Mouse (Mus musculus) A20 (cell line): ENCODE measurements at regions not wholly inside any gene's neighbourhood (a gene's known extent, or its start where the extent isn't known, plus 50 kb on each side); places are given as distances from the start of the nearest gene placed in this dataset.

Experiments used
- DNase-seq: peaks from one replicate; pipeline ENCODE4 v3.0.0-alpha.2; 2011; ENCODE audit warnings: low read depth, low spot score

DNA sequence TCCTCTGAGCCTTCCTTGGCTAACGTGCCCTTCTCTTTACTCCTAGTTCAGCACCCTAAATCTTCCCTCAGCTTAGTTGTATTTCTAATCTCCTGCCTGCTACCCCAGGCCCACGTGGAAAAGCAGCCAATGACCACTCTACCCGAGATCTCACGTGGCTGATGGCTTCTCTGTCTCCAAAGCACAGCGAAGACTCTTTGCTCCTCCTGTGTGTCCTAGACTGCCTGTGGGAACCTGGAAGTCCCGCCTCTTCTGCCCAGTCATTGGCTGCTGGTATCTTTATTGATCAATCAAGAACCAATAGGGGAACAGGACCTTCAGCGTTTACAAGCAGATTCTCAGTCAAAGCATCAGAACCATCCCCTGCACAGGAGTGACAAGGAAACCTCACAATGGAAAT is 54.8 kb downstream of the Gm19935 start:
- no peak for DNase-seq

DNA sequence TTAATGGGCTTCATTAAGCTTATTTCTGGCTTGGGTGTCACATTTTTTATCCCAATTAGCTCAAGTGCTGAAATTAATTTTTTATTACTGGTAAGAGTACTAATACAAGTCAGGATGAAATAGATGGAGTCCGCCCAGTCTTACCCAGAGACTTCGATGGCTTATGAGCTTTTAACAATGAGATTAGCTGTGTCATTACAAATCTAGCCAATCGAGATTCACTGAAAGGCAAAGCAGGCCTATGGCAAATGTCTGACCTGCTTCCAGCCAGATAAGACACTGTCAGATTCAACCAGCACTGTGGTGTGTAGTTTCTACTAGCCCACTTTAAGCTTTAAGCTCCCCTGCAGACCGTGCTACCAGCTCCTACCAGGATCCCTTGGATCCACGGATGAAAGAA is 55.2 kb downstream of the Gm19935 start:
- DNase-seq, result no peak

DNA sequence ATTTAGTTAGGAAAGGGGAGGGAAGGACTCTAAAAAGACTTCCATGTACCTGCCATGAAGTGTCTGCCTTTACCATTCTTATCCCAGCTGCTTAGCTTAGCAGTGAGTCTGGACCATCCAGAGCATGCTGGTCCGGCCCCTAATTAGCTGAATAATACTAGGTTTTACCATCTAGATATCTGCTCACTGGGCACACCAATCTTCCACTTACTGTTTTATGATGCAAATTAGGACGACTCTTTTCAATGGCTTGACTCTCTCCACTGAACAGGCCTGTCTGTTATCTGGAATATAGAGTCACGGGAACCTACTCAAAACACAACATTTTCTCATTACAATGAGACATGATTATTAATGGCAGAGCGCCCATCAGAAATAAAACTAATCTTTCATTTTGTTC is 55.7 kb downstream of the Gm19935 start:
- no peak for DNase-seq

DNA sequence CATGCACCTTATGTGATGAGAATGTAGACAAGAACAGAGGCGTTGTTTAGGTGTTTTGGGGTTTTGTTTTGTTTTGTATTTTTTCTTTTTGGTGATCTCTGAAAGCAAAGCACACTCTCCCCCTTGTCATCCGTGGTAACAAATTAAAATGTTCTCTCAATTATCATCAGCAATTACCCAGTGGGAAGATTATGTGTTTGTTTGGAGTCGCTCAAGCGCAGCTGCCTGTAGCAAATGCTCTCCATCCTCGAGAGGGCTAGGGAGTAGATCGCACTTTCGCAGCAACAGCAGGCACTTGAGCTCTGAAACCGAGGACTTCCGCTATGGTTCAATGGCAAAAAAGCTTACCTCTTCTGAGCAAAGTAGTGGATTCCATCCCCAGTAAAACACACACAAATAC is 57.7 kb downstream of the Gm19935 start:
- no peak for DNase-seq

DNA sequence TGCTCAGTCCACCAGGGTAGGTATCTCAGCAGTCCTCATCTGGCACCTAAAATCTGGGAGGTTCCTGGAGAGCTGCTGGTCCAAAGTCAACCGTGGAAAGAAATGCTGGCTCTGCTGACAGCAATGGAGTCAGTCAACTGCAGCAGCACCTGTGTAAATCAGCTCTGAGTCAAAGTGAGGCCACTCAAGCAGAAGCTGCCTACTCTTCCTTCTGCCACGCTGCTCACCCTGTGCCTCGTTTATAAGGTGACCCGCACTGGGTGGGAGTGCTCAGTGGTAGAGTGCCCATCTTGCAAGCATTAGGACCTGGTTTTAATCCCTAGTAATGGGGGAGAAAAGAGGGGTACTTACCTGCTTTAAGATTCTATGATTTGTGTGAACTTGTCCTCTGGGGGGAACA is 62.2 kb downstream of the Gm19935 start:
- DNase-seq, result peak; percentile 1

DNA sequence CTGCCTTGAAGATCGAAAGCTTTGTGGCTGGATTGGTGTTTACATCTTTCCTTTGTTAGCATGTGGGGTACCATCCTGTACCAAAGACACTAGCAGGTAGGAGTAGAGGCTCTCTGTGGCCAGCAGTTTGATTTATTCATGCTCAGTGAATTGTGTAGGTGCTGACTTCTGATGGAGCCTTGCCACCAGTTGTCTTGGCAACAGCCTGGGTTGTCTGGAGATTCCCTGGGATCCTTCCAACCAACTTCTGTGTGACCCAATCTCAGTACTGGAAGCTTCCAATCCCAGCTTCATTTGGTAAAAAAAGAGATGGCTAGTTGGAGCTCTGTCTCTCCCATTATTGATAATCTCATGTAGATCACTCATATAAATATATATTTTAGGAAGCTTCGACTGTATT is 73.6 kb downstream of the Gm19935 start:
- DNase-seq, result no peak

DNA sequence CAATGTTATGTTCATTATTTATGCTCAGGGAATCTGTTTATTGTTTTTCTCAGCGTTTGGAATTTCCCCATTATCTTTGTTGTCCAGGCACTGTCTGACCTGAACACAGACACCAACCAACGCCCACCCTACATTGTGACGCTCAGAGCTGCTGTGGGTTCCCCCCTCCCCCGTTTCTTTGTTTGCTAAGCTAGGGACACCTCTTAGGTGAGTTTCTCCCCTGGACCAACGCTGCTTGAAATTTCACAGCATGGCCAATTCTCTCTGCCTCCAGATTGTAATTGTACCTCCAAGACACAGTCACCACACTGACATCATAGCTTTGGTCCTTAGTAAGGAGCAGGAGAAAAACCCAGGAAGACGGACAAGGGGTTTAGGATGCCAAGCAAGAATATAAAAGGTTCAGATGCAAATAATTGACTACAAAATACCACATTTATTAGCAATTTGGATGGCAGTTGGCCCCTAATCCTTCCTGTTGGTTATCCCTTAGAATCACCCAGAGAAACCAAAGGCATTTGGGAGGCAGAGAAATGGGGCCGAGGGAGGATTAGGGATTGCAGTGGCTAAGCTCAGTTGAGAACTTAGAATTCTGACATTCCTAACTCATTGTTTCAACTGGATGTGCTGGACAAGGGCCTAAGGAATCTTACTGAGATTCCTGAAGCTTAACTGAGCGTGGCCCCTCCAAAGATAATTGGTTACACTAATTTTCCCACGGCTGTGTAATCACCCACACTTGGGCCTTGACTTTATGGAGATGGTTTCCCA is 76.0 kb downstream of the Gm19935 start:
- no peak for DNase-seq

DNA sequence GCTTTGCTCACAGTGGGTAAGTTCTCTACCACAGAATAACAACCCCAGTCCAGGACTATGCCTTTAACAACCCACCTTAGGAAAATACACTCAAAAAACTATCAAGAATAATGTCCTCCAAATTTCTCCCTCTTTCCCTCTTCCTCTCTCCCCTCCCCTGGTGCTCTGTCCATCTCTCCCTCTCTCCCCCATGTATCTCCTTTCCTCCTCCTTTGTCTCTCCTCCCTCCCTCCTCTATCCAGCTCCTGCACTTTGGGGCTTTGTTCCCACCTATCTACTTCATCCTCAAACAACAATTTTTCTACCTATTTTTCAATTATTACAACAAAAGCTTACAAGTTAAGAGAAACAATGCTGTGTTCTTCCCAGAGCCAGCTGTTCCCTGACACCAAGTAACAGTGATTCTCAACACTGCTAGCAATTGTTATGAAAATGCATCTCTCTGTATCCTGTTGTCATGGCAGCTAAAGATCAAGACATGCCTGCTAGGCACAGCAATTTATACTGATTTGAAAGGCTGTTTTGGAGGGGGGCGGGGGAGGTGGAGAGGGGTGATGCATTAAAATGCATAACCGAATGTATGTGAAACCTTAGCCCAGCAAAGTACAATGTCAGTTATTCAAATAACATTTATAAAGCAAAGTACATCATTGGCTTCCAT is 76.8 kb downstream of the Gm19935 start:
- no peak for DNase-seq

DNA sequence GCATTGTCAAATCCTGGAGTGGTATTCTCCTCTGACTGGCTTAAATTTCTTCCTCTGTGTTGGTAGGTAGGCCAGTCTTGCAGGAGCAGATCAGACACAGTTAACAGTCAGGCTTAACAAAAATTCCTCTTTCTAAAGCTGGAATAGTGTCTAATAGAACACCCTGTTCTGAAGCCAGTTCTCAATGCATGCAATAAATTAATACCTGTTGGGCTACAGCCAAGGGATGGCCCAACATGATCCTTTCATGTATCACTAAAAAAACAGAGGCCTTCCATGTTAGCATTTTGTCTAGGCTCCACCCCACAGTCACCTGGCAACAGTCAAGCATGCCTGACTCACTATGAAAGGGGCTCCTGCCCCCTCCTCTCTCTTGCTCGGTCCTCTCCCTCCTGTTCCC is 89.2 kb downstream of the Gm19935 start:
- no peak for DNase-seq

DNA sequence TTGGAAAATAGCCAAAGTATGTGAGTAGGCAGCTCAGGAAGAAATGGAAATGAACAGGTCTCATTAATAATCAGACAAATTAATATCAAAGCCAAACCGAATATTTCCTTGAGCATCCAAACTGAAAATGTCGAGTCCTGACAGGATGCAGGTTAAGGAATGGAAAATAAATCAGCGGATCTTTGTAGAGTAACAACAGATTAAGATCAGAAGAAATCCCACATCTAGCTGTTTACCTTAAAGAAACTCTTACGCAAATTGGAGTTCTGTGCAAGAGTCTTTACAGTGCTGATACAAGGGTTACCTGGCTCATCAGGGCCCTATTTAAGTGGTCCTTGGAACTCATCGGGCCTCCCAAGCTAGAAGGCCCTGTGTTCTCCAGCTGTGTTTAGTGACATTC is 92.0 kb downstream of the Gm19935 start:
- DNase-seq, result no peak

DNA sequence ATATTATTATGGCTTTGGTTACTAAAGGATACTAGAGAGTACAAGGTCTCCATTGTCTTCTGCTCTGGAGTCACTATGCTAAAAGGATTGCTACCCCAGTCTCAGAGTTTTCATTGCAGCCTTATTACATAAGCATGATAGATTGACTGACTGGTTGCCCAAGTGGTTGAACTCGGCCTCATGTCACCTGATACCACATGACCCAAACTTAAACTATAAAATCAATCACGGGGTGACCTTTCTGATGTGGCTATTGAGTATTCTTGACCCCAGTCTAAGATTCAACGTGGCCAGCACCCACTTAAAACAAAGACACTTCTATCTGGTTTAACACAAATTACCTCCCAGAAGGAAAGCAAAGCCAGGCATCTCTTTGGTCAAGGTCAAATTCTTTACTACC is 100.8 kb downstream of the Gm19935 start:
- no peak for DNase-seq

DNA sequence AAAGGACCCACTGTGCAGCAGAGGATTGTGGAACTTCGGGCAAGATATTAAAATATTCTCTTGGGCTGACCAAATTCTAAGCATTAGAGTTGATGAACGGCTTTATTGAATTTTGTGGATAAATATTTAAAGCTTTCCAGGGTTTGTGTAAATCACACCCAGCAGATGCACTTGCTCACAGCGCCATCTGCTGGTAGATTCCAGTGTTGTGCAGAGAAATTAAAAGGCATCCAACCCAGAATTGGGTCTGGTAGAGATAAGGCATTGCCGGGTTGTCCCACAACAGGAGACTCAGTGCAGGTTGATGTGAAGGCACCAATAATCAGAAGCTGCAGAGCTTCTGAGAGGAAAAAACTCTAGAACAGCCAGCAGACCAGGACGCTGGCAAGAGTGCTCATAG is 108.7 kb downstream of the Gm19935 start:
- DNase-seq, result no peak

DNA sequence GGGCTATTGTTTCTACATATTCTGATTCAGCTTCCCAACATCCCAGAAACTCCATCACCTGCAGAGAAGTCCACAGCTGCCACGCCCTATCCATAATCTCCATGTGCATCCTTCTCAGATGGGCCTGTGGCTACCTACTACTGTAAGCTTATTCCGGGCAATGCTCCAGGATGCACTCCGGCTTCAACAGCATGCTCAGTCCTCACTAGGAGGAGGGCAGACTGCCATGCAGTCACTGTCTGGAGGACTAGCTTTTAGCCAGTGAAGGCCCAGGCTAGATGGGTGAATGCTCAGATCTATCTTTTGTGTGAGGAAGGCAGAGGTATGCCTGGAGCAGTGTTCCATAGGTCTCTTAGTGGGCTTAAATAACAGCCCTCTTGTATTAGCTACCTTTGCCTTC is 124.7 kb downstream of the Gm19935 start:
- no peak for DNase-seq

DNA sequence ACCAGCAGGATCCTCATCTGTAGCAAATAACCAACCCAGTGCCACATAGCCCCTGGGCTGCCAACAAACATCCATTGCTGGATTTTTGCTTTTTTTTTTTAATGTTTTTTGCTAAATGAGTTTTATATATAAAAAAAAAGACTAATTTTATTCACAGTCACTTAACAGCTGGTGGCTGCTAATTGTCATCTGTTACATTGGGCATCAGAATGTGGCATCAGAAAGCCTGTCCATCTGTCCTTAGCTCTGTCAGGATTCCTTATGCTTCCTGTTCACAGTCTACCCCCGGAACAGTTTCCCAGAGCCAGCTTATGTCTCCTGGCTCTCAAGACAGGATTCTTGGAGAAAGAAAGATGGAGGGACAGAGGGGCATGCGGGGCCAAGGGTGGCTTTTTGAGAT is 132.1 kb downstream of the Gm19935 start:
- DNase-seq, result no peak

DNA sequence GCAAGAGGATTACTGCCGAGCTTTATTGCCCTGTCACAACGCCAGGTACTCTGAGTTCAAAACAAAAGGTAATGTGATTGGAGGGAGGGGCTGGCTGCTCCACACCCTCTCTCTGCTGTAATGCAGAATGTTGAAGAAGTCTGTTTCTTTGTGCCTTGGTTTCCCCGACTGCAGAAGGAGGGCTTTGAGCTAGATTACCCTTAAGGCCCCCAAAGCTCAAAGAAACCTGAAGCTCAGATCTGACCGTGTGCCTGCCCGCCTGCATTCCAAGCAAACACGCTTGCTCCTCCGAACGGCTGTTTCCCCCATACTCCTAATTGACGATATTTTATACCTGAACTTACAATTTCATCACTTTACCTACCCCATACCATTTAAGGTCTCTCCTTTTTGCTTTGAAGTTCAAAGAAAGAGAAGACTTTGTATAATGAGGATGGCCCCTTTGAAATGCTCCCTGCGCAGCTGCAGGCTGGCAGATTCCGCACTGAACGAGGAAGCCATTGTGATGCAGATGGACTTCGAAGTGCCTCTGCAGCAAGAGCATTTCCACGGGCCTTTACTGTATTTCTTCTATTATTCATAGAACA is 146.6 kb downstream of the Gm19935 start:
- DNase-seq, result no peak

DNA sequence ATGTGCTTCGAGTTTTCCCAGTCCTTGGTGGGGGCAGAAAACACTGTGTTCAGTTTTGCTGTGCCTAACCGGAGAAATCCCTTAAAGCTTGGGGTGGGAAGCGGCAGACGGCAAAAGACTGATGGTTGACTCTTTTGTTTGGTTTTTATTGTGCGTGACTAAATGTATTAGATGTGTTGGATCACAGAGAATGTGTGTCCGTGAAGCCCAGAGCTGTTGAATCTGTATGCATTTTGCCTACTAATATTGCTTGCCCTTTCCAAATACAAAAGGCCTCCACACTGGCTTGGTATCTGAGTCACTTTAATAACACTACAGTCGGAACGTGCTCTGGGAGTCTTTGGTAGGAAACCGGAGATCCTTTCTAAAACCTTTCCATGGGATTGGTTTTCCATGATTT is 147.8 kb downstream of the Gm19935 start:
- no peak for DNase-seq

DNA sequence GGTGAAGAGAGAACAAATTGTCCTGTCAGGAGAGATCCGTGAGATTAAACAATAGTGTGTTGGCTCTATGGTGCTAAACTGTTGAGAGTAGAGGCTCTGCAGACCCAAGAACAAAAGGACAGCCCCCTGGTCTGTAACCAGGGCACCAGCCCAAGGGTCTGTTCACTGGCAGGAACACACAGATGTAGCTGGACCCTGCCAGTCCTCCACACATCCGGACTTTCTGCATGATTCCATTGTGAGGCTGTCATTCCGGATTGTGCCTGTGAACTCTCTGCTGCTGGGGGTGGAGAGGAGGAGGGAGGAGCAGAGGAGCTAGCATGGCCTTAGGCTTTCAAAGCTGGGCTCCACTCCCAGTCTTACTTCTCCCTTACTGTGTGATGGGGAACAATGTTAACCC is 158.1 kb downstream of the Gm19935 start:
- DNase-seq, result no peak

DNA sequence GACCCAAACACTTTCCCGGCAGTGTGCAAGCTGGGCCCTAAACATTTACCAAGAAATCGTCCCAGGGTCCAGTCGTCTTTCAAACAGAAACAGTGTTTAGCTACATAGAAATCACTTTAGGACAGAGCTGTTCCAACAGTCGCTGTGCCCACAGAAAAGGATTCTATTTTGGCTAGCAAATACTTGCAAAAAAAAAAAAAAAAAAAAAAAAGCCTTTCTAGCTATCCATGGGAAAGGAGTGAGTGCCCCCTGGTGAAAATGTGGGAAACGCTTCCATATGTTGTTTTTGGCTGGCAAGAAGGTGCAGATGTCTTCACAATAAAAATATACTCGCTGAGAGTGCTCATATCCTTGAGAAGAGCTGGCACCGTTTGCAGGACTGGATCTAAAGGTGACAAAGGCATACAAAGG is 159.5 kb downstream of the Gm19935 start:
- DNase-seq, result no peak

DNA sequence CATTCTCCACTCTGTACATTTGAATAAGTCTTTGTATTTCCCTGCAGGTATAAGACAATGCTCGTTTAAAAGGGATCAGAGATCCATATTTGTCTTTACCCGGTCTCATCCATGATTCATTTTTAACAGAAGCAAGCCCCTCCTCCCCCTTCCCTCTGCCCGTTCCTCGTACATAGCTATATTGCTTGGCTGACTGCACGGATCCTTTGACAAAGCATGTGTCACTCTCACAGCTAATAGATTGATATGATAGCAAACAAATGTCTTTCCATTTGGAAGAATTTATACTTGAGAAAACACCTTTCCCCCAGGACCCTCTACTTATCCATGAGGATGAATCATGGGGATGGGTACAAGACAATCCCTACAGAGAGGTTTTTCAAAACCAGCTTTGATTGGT is 160.1 kb downstream of the Gm19935 start:
- no peak for DNase-seq

DNA sequence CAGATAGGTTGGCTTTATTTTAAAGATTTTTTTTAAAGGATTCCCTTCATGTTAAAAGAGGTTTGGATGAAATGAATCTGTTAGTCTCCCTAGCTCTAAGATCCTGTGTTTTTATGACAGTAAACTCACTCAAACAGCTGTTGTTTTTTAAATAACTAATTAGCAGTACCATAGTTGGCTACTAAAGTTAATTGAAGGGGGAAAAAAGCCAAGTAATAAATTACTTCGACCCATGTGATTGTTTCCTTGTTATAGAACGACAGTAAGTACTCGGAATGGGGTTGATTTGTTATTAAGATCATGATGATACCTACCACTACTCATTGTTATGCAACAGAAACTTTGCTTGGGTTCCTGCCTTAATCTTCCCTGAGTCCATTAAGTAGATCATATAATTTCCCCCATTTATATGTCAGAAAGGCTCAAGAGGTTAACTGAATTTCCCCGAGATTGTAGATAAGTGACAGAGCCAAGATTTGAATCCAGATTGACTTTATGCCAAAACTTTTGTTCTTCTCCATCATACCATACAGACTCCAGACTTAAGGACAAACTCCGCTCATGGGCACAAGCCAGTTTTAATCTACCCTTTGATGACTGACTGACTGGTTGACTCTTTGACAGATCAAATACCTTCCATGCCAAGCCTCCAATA is 160.6 kb downstream of the Gm19935 start:
- no peak for DNase-seq

DNA sequence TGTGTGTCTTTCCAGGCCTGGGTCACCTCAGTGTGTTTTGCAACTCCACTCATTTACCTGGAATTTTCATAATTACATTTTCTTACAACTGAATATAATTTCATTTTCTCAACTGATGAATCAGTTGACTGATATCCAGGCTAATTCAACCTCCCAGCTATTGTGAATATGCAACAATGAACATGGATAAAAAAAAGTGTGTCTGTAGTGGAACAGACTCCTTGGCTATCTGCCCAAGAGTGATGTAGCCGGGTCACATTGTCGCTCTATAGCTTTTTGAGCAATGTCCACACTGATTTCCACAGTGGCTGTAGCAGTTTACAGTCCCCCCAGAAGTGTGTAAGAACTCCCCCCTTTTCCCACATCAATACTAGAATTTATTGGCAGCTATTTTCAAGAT is 162.4 kb downstream of the Gm19935 start:
- DNase-seq, result no peak

DNA sequence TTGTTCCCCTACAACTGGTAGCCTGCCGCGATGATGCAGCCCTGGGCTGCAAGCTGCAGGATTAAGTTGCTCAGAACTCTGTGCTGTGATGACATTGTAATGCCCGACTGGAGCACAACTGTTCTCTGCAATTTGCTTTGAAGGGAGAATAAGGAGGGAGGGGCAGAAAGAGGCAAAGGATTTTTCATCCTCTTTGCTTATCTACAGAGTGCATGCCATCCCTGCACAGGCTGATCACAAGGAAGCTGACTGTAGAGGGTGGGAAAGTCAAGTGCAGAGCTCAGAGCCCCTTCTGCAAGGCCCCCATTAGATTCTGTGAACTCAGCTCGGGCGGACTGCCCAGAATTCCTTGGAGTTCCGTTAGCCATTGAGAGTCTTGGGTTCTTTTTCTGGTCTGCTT is 174.8 kb downstream of the Gm19935 start:
- DNase-seq, result no peak

DNA sequence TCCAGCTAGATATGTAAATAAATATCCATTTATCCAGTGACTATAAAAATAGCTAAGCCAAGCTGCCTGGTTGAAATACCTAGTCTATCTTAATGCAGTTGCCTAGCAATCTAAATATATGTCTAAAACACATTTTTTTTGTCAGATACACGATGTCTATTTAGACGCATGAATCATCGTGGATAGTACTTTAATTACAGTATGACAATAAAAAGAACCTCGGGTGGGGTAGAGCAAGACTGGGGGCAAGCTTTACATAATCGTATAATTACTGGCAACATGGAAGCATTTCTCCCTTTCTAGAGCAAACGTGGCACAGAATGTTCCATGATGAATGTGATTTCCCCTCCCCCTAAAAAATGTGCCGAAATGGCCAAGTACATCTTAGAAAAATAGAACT is 180.4 kb downstream of the Gm19935 start:
- no peak for DNase-seq
